Mouse (Mus musculus) heart, embryonic 11.5 days (tissue): ENCODE results near the gene Rab15. TPM values are rescaled to one million over a fixed set of nuclear protein-coding genes. Genes with fewer than 3 reads are reported as not detected.

Experiments
- ATAC-seq: fragments of 200-750 bp; cut with Nextera tagmentation; replicated peaks from 2 replicates; pipeline ENCODE4 v1.8.0; 2017; ENCODE audit warnings: moderate library complexity; ENCODE audit not compliant: insufficient number of reproducible peaks, low FRiP score, low TSS enrichment
- H3K27ac ChIP-seq: fragments of 300-500 bp; sonication (generic); 2 replicates; pipeline ENCODE4 v1.5.1; 2014; ENCODE audit warnings: mild to moderate bottlenecking, low read depth, low read length
- H3K27me3 ChIP-seq: fragments of 300-500 bp; sonication (generic); 2 replicates; pipeline ENCODE4 v1.6.1; 2014; ENCODE audit warnings: mild to moderate bottlenecking, low read length, mixed read lengths; ENCODE audit not compliant: control insufficient read depth, insufficient read depth
- H3K36me3 ChIP-seq: fragments of 300-500 bp; sonication (generic); 2 replicates; pipeline ENCODE4 v1.6.1; 2014; ENCODE audit warnings: mild to moderate bottlenecking, low read length, moderate library complexity, mixed read lengths; ENCODE audit not compliant: control insufficient read depth, insufficient read depth
- H3K4me1 ChIP-seq: fragments of 300-500 bp; sonication (generic); 2 replicates; pipeline ENCODE4 v1.6.1; 2014; ENCODE audit warnings: low read length; ENCODE audit not compliant: control insufficient read depth, insufficient read depth
- H3K4me2 ChIP-seq: fragments of 300-500 bp; sonication (generic); 2 replicates; pipeline ENCODE4 v1.6.1; 2014; ENCODE audit warnings: mild to moderate bottlenecking, moderate library complexity
- H3K4me3 ChIP-seq: fragments of 300-500 bp; sonication (generic); 2 replicates; pipeline ENCODE4 v1.5.1; 2014; ENCODE audit warnings: low read depth, low read length
- H3K9ac ChIP-seq: fragments of 300-500 bp; sonication (generic); 2 replicates; pipeline ENCODE4 v1.6.1; 2014; ENCODE audit warnings: mild to moderate bottlenecking, low read depth, low read length, moderate library complexity
- H3K9me3 ChIP-seq: fragments of 300-500 bp; sonication (generic); replicated peaks from 2 replicates; pipeline ENCODE4 v1.6.1; 2016; ENCODE audit warnings: low read length; ENCODE audit not compliant: control insufficient read depth
- WGBS: fragments of 180-500 bp; shearing (Covaris S2); extraction: QIAGEN DNeasy Blood & Tissue Kit; methylation state at CpG from one replicate; pipeline ENCODE4 v1.1.7; 2014; ENCODE audit not compliant: insufficient replicate concordance; 5-methylcytosine and 5-hydroxymethylcytosine counted together
- polyA plus RNA-seq: library from polyadenylated mRNA; unstranded; fragments of >200 nt; fragmentation: Nextera tagmentation; extraction: Ambion mirVana; gene quantifications from 2 replicates; pipeline ENCODE4 v1.2.1, GENCODE M21; 2014

Gene Rab15
- polyA plus RNA-seq, 1 experiment from 2014 or later, result 1.5 TPM

GRCm38 (mm10) chr12:76778305-76779083 lies 44.2 kb downstream of the Rab15 start:
- Histone ChIP-seq H3K4me2 (no peak overlapping the region), H3K9me3 (no peaks in the 10 kb centered on the region), H3K9ac (no peak overlapping the region), H3K36me3 (peaks cover 3% of the 10 kb centered on the region; the same call in 1 of the 2 replicates), H3K4me1 (0 out of 2 replicates have a peak, but pooled peaks cover 9% of the 10 kb centered on the region), H3K27ac (no peak overlapping the region), H3K27me3 (no peaks in the 10 kb centered on the region), H3K4me3 (no peak overlapping the region)
- 80% methylated on average over 10 of the region's 10 CpGs for WGBS
- no peak for ATAC-seq

DNA sequence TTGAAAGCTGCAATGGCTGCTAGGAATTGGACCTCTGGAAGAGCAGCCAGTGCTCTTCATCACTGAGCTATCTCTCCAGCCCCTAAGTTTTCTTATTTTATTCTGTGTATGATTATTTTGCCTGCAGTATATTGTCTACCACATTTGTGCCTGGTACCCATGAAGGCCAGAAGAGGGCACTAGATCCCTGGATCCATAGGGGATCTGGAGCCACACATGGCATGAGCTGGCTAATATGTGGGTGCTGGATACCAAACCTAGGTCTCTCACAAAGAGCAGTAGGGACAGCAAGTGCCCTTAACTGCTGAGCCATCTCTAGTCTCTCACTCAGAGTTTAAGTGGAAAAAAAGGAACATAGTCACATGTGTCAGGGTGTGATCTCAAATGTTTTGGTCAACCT lies 44.9 kb downstream of the Rab15 start:
- H3K27me3 ChIP-seq, result no peaks in the 10 kb centered on the region
- no peak overlapping the region for H3K9ac ChIP-seq
- no peak overlapping the region for H3K4me3 ChIP-seq
- peaks cover 3% of the 10 kb centered on the region; the same call in 1 of the 2 replicates for H3K36me3 ChIP-seq
- 0 out of 2 replicates have a peak, but pooled peaks cover 9% of the 10 kb centered on the region for H3K4me1 ChIP-seq
- H3K27ac ChIP-seq, result no peak overlapping the region
- no peak overlapping the region for H3K4me2 ChIP-seq
- H3K9me3 ChIP-seq, result no peaks in the 10 kb centered on the region
- ATAC-seq, result no peak

- Histone ChIP-seq H3K4me1 (0 out of 2 replicates have a peak, but pooled peaks cover 9% of the 10 kb centered on the region), H3K4me2 (no peak overlapping the region), H3K27me3 (no peaks in the 10 kb centered on the region), H3K36me3 (peaks cover 3% of the 10 kb centered on the region; the same call in 1 of the 2 replicates), H3K9me3 (no peaks in the 10 kb centered on the region), H3K9ac (no peak overlapping the region), H3K27ac (no peak overlapping the region), H3K4me3 (no peak overlapping the region)
- ATAC-seq, result no peak
- WGBS, result 37% methylated on average over 5 of the region's 5 CpGs
Measured at GRCm38 (mm10) chr12:76776898-76777297, 45.8 kb downstream of the Rab15 start.

DNA sequence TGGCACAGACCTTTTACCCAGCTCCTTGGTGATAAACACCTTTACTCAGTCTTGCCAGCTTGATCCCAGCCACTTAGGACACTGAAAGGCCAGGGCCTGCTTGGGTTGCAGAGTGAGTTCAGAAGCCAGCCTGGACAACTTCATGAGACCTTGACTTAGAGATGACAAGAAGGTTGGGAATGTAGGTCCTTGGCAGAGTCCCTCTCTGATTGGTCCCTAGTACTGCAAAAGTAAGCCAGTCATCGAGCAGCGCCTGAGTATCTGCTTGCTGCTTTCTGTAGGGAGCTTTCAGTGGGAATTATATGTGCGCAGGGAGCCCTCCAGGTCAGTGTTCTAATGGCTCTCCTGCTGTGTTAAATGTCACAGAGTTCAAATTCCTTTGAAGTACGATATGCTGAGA lies 47.6 kb downstream of the Rab15 start:
- Histone ChIP-seq H3K4me3 (no peak overlapping the region), H3K4me2 (no peak overlapping the region), H3K9me3 (no peaks in the 10 kb centered on the region), H3K9ac (no peak overlapping the region), H3K36me3 (peaks cover 3% of the 10 kb centered on the region; the same call in 1 of the 2 replicates), H3K4me1 (0 out of 2 replicates have a peak, but pooled peaks cover 5% of the 10 kb centered on the region), H3K27ac (0 out of 2 replicates have a peak overlapping the region, but pooled peaks have one; percentile 2), H3K27me3 (no peaks in the 10 kb centered on the region)
- 57% methylated on average over 4 of the region's 4 CpGs for WGBS
- ATAC-seq, result no peak

DNA sequence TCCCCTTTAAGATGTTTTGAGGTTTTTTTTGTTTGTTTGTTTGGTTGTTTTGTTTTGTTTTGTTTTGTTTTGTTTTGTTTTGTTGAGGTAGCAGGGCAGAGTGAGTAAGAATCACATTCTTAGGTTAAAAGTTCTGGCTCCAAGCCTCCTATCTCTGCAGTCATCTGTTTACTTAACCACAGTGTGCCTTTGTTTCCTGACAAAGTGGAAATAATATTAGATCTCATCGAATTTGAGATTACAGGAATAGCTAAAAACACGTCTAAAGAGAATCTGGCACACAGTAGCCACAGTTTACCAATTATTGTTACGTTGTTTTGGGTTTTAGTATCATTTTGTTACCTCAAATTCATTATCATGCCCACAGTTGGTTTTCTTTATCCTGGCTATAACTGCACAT lies 48.1 kb downstream of the Rab15 start:
- 68% methylated on average over 3 of the region's 3 CpGs for WGBS
- Histone ChIP-seq H3K9me3 (no peaks in the 10 kb centered on the region), H3K9ac (no peak overlapping the region), H3K36me3 (peaks cover 3% of the 10 kb centered on the region; the same call in 1 of the 2 replicates), H3K27me3 (no peaks in the 10 kb centered on the region), H3K4me2 (no peak overlapping the region), H3K4me3 (no peak overlapping the region), H3K27ac (no peak overlapping the region), H3K4me1 (0 out of 2 replicates have a peak, but pooled peaks cover 5% of the 10 kb centered on the region)
- no peak for ATAC-seq

DNA sequence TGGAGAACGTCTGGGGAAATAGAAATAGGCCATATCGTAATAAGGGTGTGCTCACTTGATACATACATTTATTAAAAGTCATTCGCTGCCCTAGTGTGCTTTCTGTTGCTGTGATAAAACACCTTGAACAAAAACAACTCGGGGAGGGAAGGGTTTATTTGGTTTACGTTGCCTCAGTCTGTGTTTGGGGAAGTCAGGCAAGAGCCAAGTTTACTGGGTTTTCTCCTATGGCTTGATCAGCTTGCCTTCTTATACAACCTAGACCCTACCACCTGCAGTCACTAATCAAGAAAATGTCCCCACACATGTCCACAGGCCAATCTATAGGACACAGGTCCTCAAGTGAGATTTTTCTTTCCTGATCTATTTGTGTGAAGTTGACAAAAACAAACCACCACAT lies 51.2 kb downstream of the Rab15 start:
- Histone ChIP-seq H3K27me3 (no peaks in the 10 kb centered on the region), H3K9ac (no peak overlapping the region), H3K36me3 (no peaks in the 10 kb centered on the region), H3K4me2 (no peak overlapping the region), H3K27ac (no peak overlapping the region), H3K4me3 (no peak overlapping the region), H3K9me3 (no peaks in the 10 kb centered on the region), H3K4me1 (0 out of 2 replicates have a peak, but pooled peaks cover 5% of the 10 kb centered on the region)
- WGBS, result 88% methylated on average over 5 of the region's 5 CpGs
- no peak for ATAC-seq

DNA sequence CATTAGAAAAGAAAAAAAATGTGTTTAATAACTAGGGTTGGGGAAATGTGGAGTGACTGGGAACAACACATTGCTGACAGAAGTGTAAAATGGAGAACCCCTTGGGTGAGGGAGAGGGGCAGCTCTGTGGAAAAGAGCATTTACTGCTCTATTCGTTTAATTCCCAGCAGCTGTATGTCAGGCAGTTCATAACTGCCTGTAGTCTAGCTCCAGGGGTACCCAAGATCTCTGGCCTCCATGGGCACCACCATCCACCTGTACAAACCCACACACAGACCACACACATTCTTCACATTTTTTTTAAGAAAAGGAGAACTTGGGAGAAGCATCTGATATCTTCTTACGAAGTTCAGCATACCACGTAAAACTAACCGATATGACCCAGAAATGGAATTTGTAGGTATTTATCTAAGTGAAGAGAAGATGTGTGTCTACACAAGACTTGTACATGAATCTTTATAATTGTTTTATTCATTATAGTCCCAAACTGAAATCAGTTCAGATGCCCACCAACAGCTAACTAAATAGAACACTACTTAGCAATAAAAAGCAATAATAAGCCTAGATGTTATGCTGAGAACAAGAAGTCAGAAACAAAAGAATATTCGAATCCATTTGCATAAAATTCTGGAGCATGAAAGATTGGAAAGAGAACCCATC lies 51.7 kb downstream of the Rab15 start:
- H3K4me1 ChIP-seq, result peaks cover 9% of the 10 kb centered on the region; the same call in 1 of the 2 replicates
- no peaks in the 10 kb centered on the region for H3K36me3 ChIP-seq
- no peak overlapping the region for H3K4me3 ChIP-seq
- ATAC-seq, result no peak
- no peak overlapping the region for H3K4me2 ChIP-seq
- no peaks in the 10 kb centered on the region for H3K9me3 ChIP-seq
- H3K9ac ChIP-seq, result no peak overlapping the region
- no peaks in the 10 kb centered on the region for H3K27me3 ChIP-seq
- no peak overlapping the region for H3K27ac ChIP-seq
- WGBS, result 88% methylated on average over 5 of the region's 5 CpGs

GRCm38 (mm10) chr12:76765901-76766630 lies 56.6 kb downstream of the Rab15 start:
- 31% methylated on average over 20 of the region's 20 CpGs for WGBS
- peaks cover 5% of the 10 kb centered on the region; the same call in 1 of the 2 replicates for H3K4me1 ChIP-seq
- H3K9ac ChIP-seq, result peak overlapping the region; percentile 92
- peak overlapping the region; percentile 78 for H3K4me2 ChIP-seq
- H3K4me3 ChIP-seq, result peak overlapping the region; percentile 81
- H3K36me3 ChIP-seq, result no peaks in the 10 kb centered on the region
- ATAC-seq, result no peak
- H3K27ac ChIP-seq, result peak overlapping the region; percentile 79
- H3K9me3 ChIP-seq, result no peaks in the 10 kb centered on the region
- no peaks in the 10 kb centered on the region for H3K27me3 ChIP-seq
